Mouse (Mus musculus) G1E (cell line): Measurements from ENCODE around the gene Adam8.

Experiments
- CTCF ChIP-seq: IDR thresholded peaks from 2 replicates; pipeline ENCODE4 v1.5.1; 2012; ENCODE audit warnings: low read depth, low read length, inconsistent platforms, mixed read lengths
- GATA1 ChIP-seq: IDR thresholded peaks from 2 replicates; pipeline ENCODE4 v1.6.1; 2012; ENCODE audit warnings: borderline replicate concordance, low read length, inconsistent platforms, mixed read lengths
- GATA2 ChIP-seq: IDR thresholded peaks from 2 replicates; pipeline ENCODE4 v1.6.1; 2012; ENCODE audit warnings: low read depth, low read length, inconsistent platforms, borderline replicate concordance
- POLR2AphosphoS5 ChIP-seq: IDR thresholded peaks from 2 replicates; pipeline ENCODE4 v1.6.1; 2012; ENCODE audit warnings: low read depth, low read length, inconsistent platforms; ENCODE audit not compliant: insufficient replicate concordance

DNA sequence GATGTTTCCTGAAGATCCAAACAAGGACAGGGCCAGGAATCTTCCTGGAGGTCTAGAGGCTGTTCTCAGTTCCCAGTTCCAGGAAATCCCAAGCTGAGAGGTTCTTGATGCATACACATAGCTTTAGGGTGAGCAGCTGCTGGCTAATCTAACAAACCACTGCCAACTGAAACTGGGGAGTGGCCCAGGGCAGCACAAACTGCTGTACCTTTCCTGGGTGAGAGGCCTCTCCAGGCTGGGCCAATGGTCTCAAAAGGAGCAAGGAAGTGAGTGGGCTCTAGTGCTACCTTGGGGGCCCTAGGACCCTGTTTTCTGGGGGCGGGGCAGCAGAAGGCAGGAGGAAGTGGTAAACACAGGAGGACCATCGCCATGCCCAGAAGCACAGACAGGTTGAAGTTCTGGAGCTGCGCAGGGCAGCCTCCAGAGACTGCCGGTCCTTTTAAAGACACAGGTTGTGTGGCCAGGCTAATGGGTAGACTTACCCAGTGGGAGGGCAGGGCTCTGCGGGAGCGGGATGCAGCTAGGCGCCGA is 1.4 kb downstream of the Adam8 start:
- TF ChIP-seq GATA1 (no peak), CTCF (no peak), POLR2AphosphoS5 (no peak), GATA2 (no peak)
